Mouse (Mus musculus) duodenum, adult 2 months (tissue): ENCODE data around the gene Ttc6. TPM values are rescaled to one million over a fixed set of nuclear protein-coding genes. Genes with fewer than 3 reads are reported as not detected.

Experiments
- polyA plus RNA-seq: library from polyadenylated mRNA; depleted of rRNA; stranded (reverse); fragments of >200 nt; gene quantifications from 2 replicates; pipeline ENCODE4 v1.2.3, GENCODE M21; 2012; ENCODE audit warnings: low replicate concordance; rRNA removed

Gene Ttc6
- polyA plus RNA-seq = 1.0 and 2.5 TPM in 2 replicates

GRCm38 (mm10) chr12:57563909-57564308 is at the start of gene Ttc6:
Gene Ttc6, plus strand, starts transcription at chr12:57564113.

GRCm38 (mm10) chr12:57546415-57547201 is 17.3 kb upstream of the Ttc6 start, which contains the start of gene Foxa1:
Gene Foxa1, minus strand, starts transcription at chr12:57546916.

Other genes with a start within 250 kb of the Ttc6 start
- 5.7 and 24.6 TPM in 2 replicates for gene Foxa1, start 17.2 kb upstream of the Ttc6 start, polyA plus RNA-seq